Mouse (Mus musculus) monocyte, adult 5-6 weeks (primary cell): ENCODE measurements around the gene Efemp2. TPM values are rescaled to one million over a fixed set of nuclear protein-coding genes. Genes with fewer than 3 reads are reported as not detected.
A peak's percentile ranks its signal among the peaks of the same experiment; 100 is the strongest.

ENCODE experiments used
- ATAC-seq: fragments of 153-309, 156-312 bp; replicated peaks from 2 replicates; pipeline ENCODE4 v1.8.0; 2017; ENCODE audit warnings: mild to moderate bottlenecking; ENCODE audit not compliant: low TSS enrichment, insufficient number of reproducible peaks, severe bottlenecking, poor library complexity, low FRiP score
- total RNA-seq: library from RNA; stranded (forward); fragments of 200-1000, 200-491, 200-594 nt; gene quantifications from 3 replicates; pipeline ENCODE4 v1.2.3, GENCODE M21; 2017

Gene Efemp2
- total RNA-seq, 1 experiment from 2014 or later: 5.9 TPM

- ATAC-seq: no peak
Measured at GRCm38 (mm10) chr19:5525204-5525603, 51.5 kb downstream of the Efemp2 start.

- peak; percentile 98 for ATAC-seq
Measured at GRCm38 (mm10) chr19:5529325-5530137, 55.8 kb downstream of the Efemp2 start.

GRCm38 (mm10) chr19:5530138-5530524 lies 56.4 kb downstream of the Efemp2 start:
- ATAC-seq: no peak

Other genes starting within 250 kb of the Efemp2 start
- gene Pacs1, start 200.8 kb upstream of the Efemp2 start, total RNA-seq: 11.1 to 32.0 TPM (median 19.2 TPM) in 3 replicates
- 229 to 250 TPM (median 247 TPM) in 3 replicates for gene Sf3b2, start 178.5 kb upstream of the Efemp2 start, total RNA-seq
- gene Gal3st3, start 175.6 kb upstream of the Efemp2 start, total RNA-seq: not detected in 3 replicates
- gene Catsper1, start 138.2 kb upstream of the Efemp2 start, total RNA-seq: not detected in 3 replicates
- gene Cst6, start 124.4 kb upstream of the Efemp2 start, total RNA-seq: 1.1 TPM in 1 of 3 replicates, not detected in the others
- gene Eif1ad, start 107.2 kb upstream of the Efemp2 start, total RNA-seq: 29.9 to 38.8 TPM (median 33.8 TPM) in 3 replicates
- 9.9 to 29.1 TPM (median 22.3 TPM) in 3 replicates for gene Banf1, start 106.8 kb upstream of the Efemp2 start, total RNA-seq
- 133 to 142 TPM (median 133 TPM) in 3 replicates for gene Sart1, start 85.3 kb upstream of the Efemp2 start, total RNA-seq
- gene Tsga10ip, start 71.4 kb upstream of the Efemp2 start, total RNA-seq: not detected in 3 replicates
- gene Drap1, start 49.0 kb upstream of the Efemp2 start, total RNA-seq: 111 to 135 TPM (median 121 TPM) in 3 replicates
- 10.6 to 20.5 TPM (median 14.0 TPM) in 3 replicates for gene AI837181, start 48.8 kb upstream of the Efemp2 start, total RNA-seq
- gene Fosl1, start 26.4 kb upstream of the Efemp2 start, total RNA-seq: 0.49 to 2.6 TPM (median 2.0 TPM) in 3 replicates
- gene Ccdc85b, start 16.1 kb upstream of the Efemp2 start, total RNA-seq: 1.2 to 4.1 TPM (median 3.8 TPM) in 3 replicates
- 71.3 to 104 TPM (median 95.3 TPM) in 3 replicates for gene Fibp, start 13.3 kb upstream of the Efemp2 start, total RNA-seq
- gene Ctsw, start 5.4 kb upstream of the Efemp2 start, total RNA-seq: 113 to 416 TPM (median 150 TPM) in 3 replicates
- 8.7 to 20.2 TPM (median 11.6 TPM) in 3 replicates for gene Mus81, start 14.4 kb downstream of the Efemp2 start, total RNA-seq
- 931 to 1,266 TPM (median 1,127 TPM) in 3 replicates for gene Cfl1, start 16.5 kb downstream of the Efemp2 start, total RNA-seq
- 0.29 TPM in 1 of 3 replicates, not detected in the others for gene 1700020D05Rik, start 29.8 kb downstream of the Efemp2 start, total RNA-seq
- gene Snx32, start 36.6 kb downstream of the Efemp2 start, total RNA-seq: 2.4 to 6.9 TPM (median 4.7 TPM) in 3 replicates
- gene Ovol1, start 86.7 kb downstream of the Efemp2 start, total RNA-seq: not detected in 3 replicates
- gene Ap5b1, start 94.1 kb downstream of the Efemp2 start, total RNA-seq: 13.2 to 18.0 TPM (median 16.1 TPM) in 3 replicates
- gene Rnaseh2c, start 127.9 kb downstream of the Efemp2 start, total RNA-seq: 71.5 to 138 TPM (median 136 TPM) in 3 replicates
- gene Kat5, start 136.3 kb downstream of the Efemp2 start, total RNA-seq: 65.5 to 109 TPM (median 99.2 TPM) in 3 replicates
- 58.6 to 89.7 TPM (median 73.2 TPM) in 3 replicates for gene Rela, start 163.5 kb downstream of the Efemp2 start, total RNA-seq
- 83.5 to 149 TPM (median 83.8 TPM) in 3 replicates for gene Sipa1, start 189.8 kb downstream of the Efemp2 start, total RNA-seq
- gene Map3k11, start 214.8 kb downstream of the Efemp2 start, total RNA-seq: 41.8 to 57.5 TPM (median 46.8 TPM) in 3 replicates
- gene Pcnx3, start 215.0 kb downstream of the Efemp2 start, total RNA-seq: 13.3 to 41.9 TPM (median 22.3 TPM) in 3 replicates
- gene Kcnk7, start 230.4 kb downstream of the Efemp2 start, total RNA-seq: 1.3 TPM in 2 of 3 replicates, not detected in the other